Mouse (Mus musculus) erythroblast, embryonic 14.5 days (primary cell): ENCODE data around the gene Lrrc23.

Experiments
- GATA1 ChIP-seq: IDR thresholded peaks from 2 replicates; pipeline ENCODE4 v1.6.1; 2012; ENCODE audit warnings: low read length, inconsistent platforms, mixed read lengths
- TAL1 ChIP-seq: IDR thresholded peaks from 3 replicates; pipeline ENCODE4 v1.6.1; 2012; ENCODE audit warnings: low read length, inconsistent platforms, mixed read lengths

GRCm38 (mm10) chr6:124787722-124788121, 8.2 kb upstream of the Lrrc23 start:
- TF ChIP-seq GATA1 (no peak), TAL1 (no peak)
